Mouse (Mus musculus) layer of hippocampus, postnatal 36 days (tissue): ENCODE data around the gene Gpr155. TPM values are rescaled to one million over a fixed set of nuclear protein-coding genes. Genes with fewer than 3 reads are reported as not detected.

Experiments
- DNase-seq, 2 experiments: peaks; one replicate each; pipeline ENCODE4 v3.0.0; 2022
- total RNA-seq, 2 experiments: library from RNA; stranded (reverse); gene quantifications; 2 replicates each; pipeline ENCODE4 v1.2.3; 2021

The Gpr155 gene
- total RNA-seq, 2 experiments from 2014 or later, result 64.7 to 65.3 TPM

GRCm38 (mm10) chr2:73385641-73386355 lies 574 bp downstream of the Gpr155 start:
- DNase-seq, result no peak

- no peak for DNase-seq
These were observed 1.2 kb downstream of the Gpr155 start for GRCm38 (mm10) chr2:73385172-73385571.

- DNase-seq, result no peak
These were observed 5.9 kb downstream of the Gpr155 start for GRCm38 (mm10) chr2:73380298-73380975.

- no peak for DNase-seq
These were observed 6.7 kb downstream of the Gpr155 start for GRCm38 (mm10) chr2:73379656-73380055.

GRCm38 (mm10) chr2:73378326-73378725 lies 8.0 kb downstream of the Gpr155 start:
- DNase-seq, result no peak

- DNase-seq, result no peak
These were observed 14.6 kb downstream of the Gpr155 start for GRCm38 (mm10) chr2:73371530-73372335.

GRCm38 (mm10) chr2:73363448-73363847 lies 22.9 kb downstream of the Gpr155 start:
- no peak for DNase-seq

GRCm38 (mm10) chr2:73360536-73360935 lies 25.8 kb downstream of the Gpr155 start:
- no peak for DNase-seq

- DNase-seq, result no peak
These were observed 26.4 kb downstream of the Gpr155 start for GRCm38 (mm10) chr2:73359941-73360340.

GRCm38 (mm10) chr2:73357004-73357403 lies 29.4 kb downstream of the Gpr155 start:
- DNase-seq, result no peak

- DNase-seq, result peak in 1 of 2 experiments; percentile 46
These were observed 34.4 kb downstream of the Gpr155 start for GRCm38 (mm10) chr2:73351927-73352374.

- DNase-seq, result peak in 1 of 2 experiments; percentile 27
These were observed 34.9 kb downstream of the Gpr155 start for GRCm38 (mm10) chr2:73351496-73351895.

- DNase-seq, result no peak
These were observed 38.2 kb downstream of the Gpr155 start for GRCm38 (mm10) chr2:73348221-73348620.

- no peak for DNase-seq
These were observed 38.6 kb downstream of the Gpr155 start for GRCm38 (mm10) chr2:73347766-73348165.

GRCm38 (mm10) chr2:73347136-73347535 lies 39.2 kb downstream of the Gpr155 start:
- no peak for DNase-seq

- DNase-seq, result peak; percentile 70 to 77
These were observed 39.9 kb downstream of the Gpr155 start for GRCm38 (mm10) chr2:73346345-73347086.

GRCm38 (mm10) chr2:73345204-73345603 lies 41.2 kb downstream of the Gpr155 start:
- peak; percentile 17 to 31 for DNase-seq

GRCm38 (mm10) chr2:73343701-73344100 lies 42.7 kb downstream of the Gpr155 start:
- DNase-seq, result no peak

GRCm38 (mm10) chr2:73338415-73338814 lies 48.0 kb downstream of the Gpr155 start:
- DNase-seq, result no peak

GRCm38 (mm10) chr2:73335949-73336348 lies 50.4 kb downstream of the Gpr155 start:
- DNase-seq, result no peak

- no peak for DNase-seq
These were observed 60.5 kb downstream of the Gpr155 start for GRCm38 (mm10) chr2:73325871-73326270.

- no peak for DNase-seq
These were observed 63.4 kb downstream of the Gpr155 start for GRCm38 (mm10) chr2:73322991-73323390.
